Mouse (Mus musculus) thymus, postnatal 25 days (tissue): Measurements from ENCODE around the gene Bmpr1a.
A peak's percentile ranks its signal among the peaks of the same experiment; 100 is the strongest.
"Not testable (repeated sequence)": the region's sequence is repeated elsewhere in the genome, so short reads cannot be mapped to it uniquely, and the experiment has no call there.

Experiments
- DNase-seq: peaks from one replicate; pipeline ENCODE4 v3.0.0; 2022

Bmpr1a gene

GRCm38 (mm10) chr14:34447659-34448058 is 55.5 kb downstream of the Bmpr1a start:
- no peak for DNase-seq

- DNase-seq: no peak
These were observed 56.5 kb downstream of the Bmpr1a start for GRCm38 (mm10) chr14:34446624-34447023.

- no peak for DNase-seq
These were observed 57.8 kb downstream of the Bmpr1a start for GRCm38 (mm10) chr14:34445348-34445747.

- no peak for DNase-seq
These were observed 58.2 kb downstream of the Bmpr1a start for GRCm38 (mm10) chr14:34444924-34445323.

GRCm38 (mm10) chr14:34444368-34444767 is 58.8 kb downstream of the Bmpr1a start:
- no peak for DNase-seq

GRCm38 (mm10) chr14:34442531-34442930 is 60.6 kb downstream of the Bmpr1a start:
- DNase-seq: no peak

- DNase-seq: no peak
These were observed 62.5 kb downstream of the Bmpr1a start for GRCm38 (mm10) chr14:34440526-34441066.

GRCm38 (mm10) chr14:34429069-34429468 is 74.1 kb downstream of the Bmpr1a start:
- DNase-seq: no peak

- DNase-seq: no peak
These were observed 74.9 kb downstream of the Bmpr1a start for GRCm38 (mm10) chr14:34428274-34428673.

- no peak for DNase-seq
These were observed 82.1 kb downstream of the Bmpr1a start for GRCm38 (mm10) chr14:34421078-34421477.

GRCm38 (mm10) chr14:34417501-34417900 is 85.6 kb downstream of the Bmpr1a start:
- no peak for DNase-seq

GRCm38 (mm10) chr14:34416946-34417345 is 86.2 kb downstream of the Bmpr1a start:
- DNase-seq: not testable (repeated sequence)

- no peak for DNase-seq
These were observed 90.8 kb downstream of the Bmpr1a start for GRCm38 (mm10) chr14:34412164-34412896.

GRCm38 (mm10) chr14:34410716-34411115 is 92.4 kb downstream of the Bmpr1a start:
- no peak for DNase-seq

- DNase-seq: no peak
These were observed 99.7 kb downstream of the Bmpr1a start for GRCm38 (mm10) chr14:34403424-34403823.

- no peak for DNase-seq
These were observed 100.3 kb downstream of the Bmpr1a start for GRCm38 (mm10) chr14:34402871-34403270.

- peak; percentile 70 for DNase-seq
These were observed 102.0 kb downstream of the Bmpr1a start for GRCm38 (mm10) chr14:34401135-34401534.

- no peak for DNase-seq
These were observed 103.1 kb downstream of the Bmpr1a start for GRCm38 (mm10) chr14:34400021-34400420.

GRCm38 (mm10) chr14:34399301-34399700 is 103.8 kb downstream of the Bmpr1a start:
- no peak for DNase-seq

- no peak for DNase-seq
These were observed 104.2 kb downstream of the Bmpr1a start for GRCm38 (mm10) chr14:34398901-34399300.

- no peak for DNase-seq
These were observed 105.3 kb downstream of the Bmpr1a start for GRCm38 (mm10) chr14:34397871-34398270.

- no peak for DNase-seq
These were observed 109.8 kb downstream of the Bmpr1a start for GRCm38 (mm10) chr14:34393295-34393694.

GRCm38 (mm10) chr14:34382921-34383704 is 120.0 kb downstream of the Bmpr1a start:
- no peak for DNase-seq
